Mouse (Mus musculus): ENCODE measurements around the gene Olfr159. TPM values are rescaled to one million over a fixed set of nuclear protein-coding genes. Genes with fewer than 3 reads are reported as not detected.

The Olfr159 gene
- total and polyA plus RNA-seq, 2 experiments = not detected

GRCm38 (mm10) chr4:43738989-43739674, 31.7 kb downstream of the Olfr159 start:
- H3K27me3 ChIP-seq (ENCODE audit: control insufficient read depth, insufficient read depth, low read length) = no peaks in the 10 kb centered on the region
- H3K36me3 ChIP-seq (ENCODE audit: control insufficient read depth, insufficient read depth, low read length) = no peaks in the 10 kb centered on the region
- TF ChIP-seq CTCF (IDR thresholded peaks at IDR 0.05; ENCODE audit: low read depth, low read length) (no peak), POLR2A (IDR thresholded peaks at IDR 0.05; ENCODE audit: extremely low read depth, insufficient read depth, low read length) (no peak)
- no peak overlapping the region for H3K27ac ChIP-seq (replicated peaks; ENCODE audit: insufficient read depth, low read depth, low read length)
- no peaks in the 10 kb centered on the region for H3K79me2 ChIP-seq (ENCODE audit: control insufficient read depth, insufficient read depth, low read length)
- no peak overlapping the region for H3K9ac ChIP-seq (ENCODE audit: low read depth, low read length)
- H3K4me3 ChIP-seq (ENCODE audit: insufficient read depth, low read depth, low read length) = no peak overlapping the region
- WGBS = 64% methylated on average over 8 of the region's 8 CpGs
- no peaks in the 10 kb centered on the region for H3K4me1 ChIP-seq (ENCODE audit: control insufficient read depth, insufficient read depth, low read length)
- DNase-seq (ENCODE audit: extremely low read depth, low read depth, low spot score) = no peak

- Histone ChIP-seq H3K4me1 (ENCODE audit: control insufficient read depth, insufficient read depth, low read length) (no peaks in the 10 kb centered on the region), H3K79me2 (ENCODE audit: control insufficient read depth, insufficient read depth, low read length) (no peaks in the 10 kb centered on the region), H3K27me3 (ENCODE audit: control insufficient read depth, insufficient read depth, low read length) (no peaks in the 10 kb centered on the region), H3K9ac (ENCODE audit: low read depth, low read length) (no peak overlapping the region), H3K4me3 (ENCODE audit: insufficient read depth, low read depth, low read length) (no peak overlapping the region), H3K27ac (replicated peaks; ENCODE audit: insufficient read depth, low read depth, low read length) (no peak overlapping the region), H3K36me3 (ENCODE audit: control insufficient read depth, insufficient read depth, low read length) (no peaks in the 10 kb centered on the region)
- 79% methylated on average over 6 of the region's 6 CpGs for WGBS
- DNase-seq (ENCODE audit: extremely low read depth, low read depth, low spot score) = no peak
- TF ChIP-seq CTCF (IDR thresholded peaks at IDR 0.05; ENCODE audit: low read depth, low read length) = no peak
- TF ChIP-seq POLR2A (IDR thresholded peaks at IDR 0.05; ENCODE audit: extremely low read depth, insufficient read depth, low read length) = no peak
These were observed 33.7 kb downstream of the Olfr159 start for GRCm38 (mm10) chr4:43737144-43737543.

DNA sequence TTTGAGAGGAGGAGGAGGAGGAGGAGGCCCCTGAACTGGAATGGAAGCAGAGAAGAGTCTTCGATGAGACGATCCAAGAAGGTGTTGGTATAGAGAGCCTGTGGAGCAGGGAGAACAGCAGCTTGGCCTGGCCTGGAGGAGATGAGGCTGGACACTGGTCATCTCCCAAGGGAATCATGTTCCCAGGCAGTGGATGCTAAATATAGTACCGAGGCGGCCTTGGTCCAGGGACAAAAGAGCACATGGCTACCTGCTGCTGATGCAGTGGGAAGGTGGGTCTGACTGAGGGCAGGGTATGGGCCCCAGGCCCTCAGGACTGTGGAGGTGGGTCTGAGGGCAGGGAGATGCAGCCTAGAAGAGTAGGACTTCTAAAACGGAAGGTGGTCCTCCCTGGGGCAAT, 37.6 kb downstream of the Olfr159 start:
- Histone ChIP-seq H3K4me1 (ENCODE audit: control insufficient read depth, insufficient read depth, low read length) (no peaks in the 10 kb centered on the region), H3K79me2 (ENCODE audit: control insufficient read depth, insufficient read depth, low read length) (no peaks in the 10 kb centered on the region), H3K9ac (ENCODE audit: low read depth, low read length) (no peak overlapping the region), H3K27me3 (ENCODE audit: control insufficient read depth, insufficient read depth, low read length) (no peaks in the 10 kb centered on the region), H3K4me3 (ENCODE audit: insufficient read depth, low read depth, low read length) (no peak overlapping the region), H3K27ac (replicated peaks; ENCODE audit: insufficient read depth, low read depth, low read length) (no peak overlapping the region), H3K36me3 (ENCODE audit: control insufficient read depth, insufficient read depth, low read length) (no peaks in the 10 kb centered on the region)
- WGBS = 77% methylated on average over 5 of the region's 5 CpGs
- TF ChIP-seq POLR2A (IDR thresholded peaks at IDR 0.05; ENCODE audit: extremely low read depth, insufficient read depth, low read length) (no peak), CTCF (IDR thresholded peaks at IDR 0.05; ENCODE audit: low read depth, low read length) (no peak)
- DNase-seq (ENCODE audit: extremely low read depth, low read depth, low spot score) = no peak

- DNase-seq (ENCODE audit: extremely low read depth, low read depth, low spot score) = no peak
- H3K4me3 ChIP-seq (ENCODE audit: insufficient read depth, low read depth, low read length) = no peak overlapping the region
- no peaks in the 10 kb centered on the region for H3K79me2 ChIP-seq (ENCODE audit: control insufficient read depth, insufficient read depth, low read length)
- H3K4me1 ChIP-seq (ENCODE audit: control insufficient read depth, insufficient read depth, low read length) = no peaks in the 10 kb centered on the region
- H3K9ac ChIP-seq (ENCODE audit: low read depth, low read length) = no peak overlapping the region
- TF ChIP-seq POLR2A (IDR thresholded peaks at IDR 0.05; ENCODE audit: extremely low read depth, insufficient read depth, low read length) = no peak
- TF ChIP-seq CTCF (IDR thresholded peaks at IDR 0.05; ENCODE audit: low read depth, low read length) = no peak
- H3K27ac ChIP-seq (replicated peaks; ENCODE audit: insufficient read depth, low read depth, low read length) = no peak overlapping the region
- no peaks in the 10 kb centered on the region for H3K27me3 ChIP-seq (ENCODE audit: control insufficient read depth, insufficient read depth, low read length)
- no peaks in the 10 kb centered on the region for H3K36me3 ChIP-seq (ENCODE audit: control insufficient read depth, insufficient read depth, low read length)
- 18% methylated on average over 1 of the region's 1 CpGs for WGBS
These were observed 38.6 kb downstream of the Olfr159 start for GRCm38 (mm10) chr4:43732171-43732570.

- peak overlapping the region; percentile 7 for H3K27ac ChIP-seq (replicated peaks; ENCODE audit: insufficient read depth, low read depth, low read length)
- 67% methylated on average over 21 of the region's 21 CpGs for WGBS
- no peak overlapping the region for H3K4me3 ChIP-seq (ENCODE audit: insufficient read depth, low read depth, low read length)
- no peaks in the 10 kb centered on the region for H3K79me2 ChIP-seq (ENCODE audit: control insufficient read depth, insufficient read depth, low read length)
- DNase-seq (ENCODE audit: extremely low read depth, low read depth, low spot score) = no peak
- no peak overlapping the region for H3K9ac ChIP-seq (ENCODE audit: low read depth, low read length)
- TF ChIP-seq POLR2A (IDR thresholded peaks at IDR 0.05; ENCODE audit: extremely low read depth, insufficient read depth, low read length) = no peak
- TF ChIP-seq CTCF (IDR thresholded peaks at IDR 0.05; ENCODE audit: low read depth, low read length) = no peak
- H3K27me3 ChIP-seq (ENCODE audit: control insufficient read depth, insufficient read depth, low read length) = no peaks in the 10 kb centered on the region
- H3K36me3 ChIP-seq (ENCODE audit: control insufficient read depth, insufficient read depth, low read length) = no peaks in the 10 kb centered on the region
- no peaks in the 10 kb centered on the region for H3K4me1 ChIP-seq (ENCODE audit: control insufficient read depth, insufficient read depth, low read length)
These were observed 40.0 kb downstream of the Olfr159 start for GRCm38 (mm10) chr4:43730750-43731297.
